9 mouse cellular contexts compared by ENCODE assay signal in the genomic region with DNA sequence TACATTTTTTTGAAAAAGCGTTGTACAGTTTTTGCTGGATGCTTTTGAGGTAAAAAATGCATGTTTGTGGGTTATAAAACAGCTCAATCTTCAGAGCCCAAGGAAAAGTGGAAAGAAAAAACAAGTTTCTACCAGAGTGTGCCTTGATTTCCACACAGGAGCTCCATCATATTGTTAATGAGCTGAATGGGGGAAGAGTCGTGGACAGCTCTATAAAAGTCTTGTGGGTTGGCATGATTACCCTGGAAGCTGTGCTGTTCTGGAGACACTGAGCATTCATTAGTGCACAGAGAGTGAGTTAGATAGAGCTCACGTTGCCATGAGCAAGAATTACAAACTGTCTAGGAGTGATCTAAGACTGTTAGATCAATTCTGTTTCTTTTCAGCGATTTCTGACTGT. TPM values are rescaled to one million over a fixed set of nuclear protein-coding genes. Genes with fewer than 3 reads are reported as not detected.
DNase-seq lines count a peak whose midpoint lies in the region; ATAC-seq and TF ChIP-seq lines count a peak whose summit lies in the region.
"Had no signal": no experiment of that assay in that cellular context is flagged by ENCODE, and none has a peak within 500 bp of the region (broad histone marks: within the 10 kb centered on the region; RNA-seq: fewer than 3 reads in every experiment).

No protein-coding gene starts in this region.

- H3K4me2 ChIP-seq in kidney, embryonic 14.5 days (replicated peaks; ENCODE audit: low read depth, low read length), result peak overlapping the region; percentile 43
- H3K4me2 ChIP-seq in hindbrain, embryonic 16.5 days (ENCODE audit: low read length), result peak overlapping the region; percentile 66
- H3K4me2 ChIP-seq in midbrain, embryonic 15.5 days, result peak overlapping the region; percentile 60

- no peak for TF ChIP-seq CTCF in bone marrow macrophage, adult 2 months (IDR thresholded peaks at IDR 0.05; ENCODE audit: low read depth, low read length)

- no peaks in the 10 kb centered on the region for H3K27me3 ChIP-seq in kidney, embryonic 14.5 days (ENCODE audit: control insufficient read depth, insufficient read depth, low read length)
- H3K27me3 ChIP-seq in hindbrain, embryonic 16.5 days (replicated peaks; ENCODE audit: control insufficient read depth, insufficient read depth, low read length), result no peaks in the 10 kb centered on the region
- no peaks in the 10 kb centered on the region for H3K27me3 ChIP-seq in midbrain, embryonic 15.5 days (replicated peaks)

- H3K9me3 ChIP-seq in kidney, embryonic 14.5 days (ENCODE audit: control insufficient read depth, low read length), result no peaks in the 10 kb centered on the region
- no peaks in the 10 kb centered on the region for H3K9me3 ChIP-seq in hindbrain, embryonic 16.5 days (ENCODE audit: control insufficient read depth, low read length)
- no peaks in the 10 kb centered on the region for H3K9me3 ChIP-seq in midbrain, embryonic 15.5 days

- H3K36me3 ChIP-seq in kidney, embryonic 14.5 days (ENCODE audit: control insufficient read depth, insufficient read depth, low read length), result peaks cover 49% of the 10 kb centered on the region
- H3K36me3 ChIP-seq in hindbrain, embryonic 16.5 days (ENCODE audit: control insufficient read depth, insufficient read depth, low read length), result peaks cover 9% of the 10 kb centered on the region
- peaks cover 19% of the 10 kb centered on the region for H3K36me3 ChIP-seq in midbrain, embryonic 15.5 days (replicated peaks)

- peak overlapping the region; percentile 97 for H3K4me3 ChIP-seq in kidney, embryonic 14.5 days (ENCODE audit: low read length)
- peak overlapping the region; percentile 48; the same call in 1 of the 2 replicates for H3K4me3 ChIP-seq in bone marrow macrophage, adult 2 months (ENCODE audit: insufficient read depth, low read length)
- peak overlapping the region; percentile 54 for H3K4me3 ChIP-seq in hindbrain, embryonic 16.5 days (ENCODE audit: low read length)
- peak overlapping the region; percentile 98 for H3K4me3 ChIP-seq in midbrain, embryonic 15.5 days

- ATAC-seq in kidney, embryonic 14.5 days (ENCODE audit: low FRiP score, low TSS enrichment), result no peak
- no peak for ATAC-seq in hindbrain, embryonic 16.5 days
- ATAC-seq in midbrain, embryonic 15.5 days (replicated peaks), result no peak

- TF ChIP-seq POLR2A in bone marrow macrophage, adult 2 months (IDR thresholded peaks at IDR 0.05; ENCODE audit: borderline replicate concordance, low read depth, low read length), result no peak

- peaks cover 18% of the 10 kb centered on the region for H3K4me1 ChIP-seq in kidney, embryonic 14.5 days (ENCODE audit: control insufficient read depth, insufficient read depth, low read length)
- peaks cover 11% of the 10 kb centered on the region for H3K4me1 ChIP-seq in bone marrow macrophage, adult 2 months (ENCODE audit: control insufficient read depth, insufficient read depth, low read length)
- H3K4me1 ChIP-seq in hindbrain, embryonic 16.5 days (ENCODE audit: control insufficient read depth, insufficient read depth, low read depth, low read length), result peaks cover 17% of the 10 kb centered on the region
- peaks cover 26% of the 10 kb centered on the region for H3K4me1 ChIP-seq in midbrain, embryonic 15.5 days

- no peak overlapping the region for H3K27ac ChIP-seq in kidney, embryonic 14.5 days (ENCODE audit: low read depth, low read length)
- no peak overlapping the region for H3K27ac ChIP-seq in bone marrow macrophage, adult 2 months (ENCODE audit: insufficient read depth, low read depth, low read length)
- no peak overlapping the region for H3K27ac ChIP-seq in hindbrain, embryonic 16.5 days (ENCODE audit: low read depth, low read length)
- H3K27ac ChIP-seq in midbrain, embryonic 15.5 days, result 0 out of 2 replicates have a peak overlapping the region, but pooled peaks have one; percentile 13

- WGBS in kidney, embryonic 14.5 days, result 47% methylated on average over 4 of the region's 4 CpGs
- 41% methylated on average over 4 of the region's 4 CpGs for whole genome bisulfite sequencing in hindbrain, embryonic 16.5 days
- 37% methylated on average over 4 of the region's 4 CpGs for WGBS in midbrain, embryonic 15.5 days

- peak overlapping the region; percentile 100 for H3K9ac ChIP-seq in kidney, embryonic 14.5 days (ENCODE audit: low read depth, low read length)
- H3K9ac ChIP-seq in hindbrain, embryonic 16.5 days (ENCODE audit: low read depth, low read length), result peak overlapping the region; percentile 48; the same call in 1 of the 2 replicates
- peak overlapping the region; percentile 37 for H3K9ac ChIP-seq in midbrain, embryonic 15.5 days

- DNase-seq in kidney, adult 8-10 months, result no peak
- DNase-seq in cerebellum, postnatal 4 days (ENCODE audit: low spot score in 2 of 2), result no peak
- no peak for DNase-seq in urinary bladder, adult 18-20 months (ENCODE audit: low spot score in 2 of 2)
- DNase-seq in urinary bladder, postnatal 25 days (ENCODE audit: low spot score), result no peak
- DNase-seq: spleen, adult 18-20 months had no signal

RNA-seq across cellular contexts. Expression of a gene that starts 2.1 kb away (rescaled TPM):
- 559 and 786 TPM in 2 replicates for polyA plus RNA-seq in kidney, embryonic 14.5 days (2014; fragmentation: Nextera tagmentation; extraction: Ambion mirVana)
- 107 and 108 TPM in 2 replicates for polyA plus RNA-seq in bone marrow macrophage, adult 2 months (2012; ENCODE audit: insufficient read depth, insufficient read length, missing spikeins)
- 309 and 335 TPM in 2 replicates for polyA plus RNA-seq in hindbrain, embryonic 16.5 days (2015; fragmentation: Nextera tagmentation; extraction: Ambion mirVana)
- polyA plus RNA-seq in midbrain, embryonic 15.5 days (2015; fragmentation: Nextera tagmentation; extraction: Ambion mirVana), result 365 and 388 TPM in 2 replicates

RNA-seq across cellular contexts. Expression of a gene that starts 2.5 kb away (rescaled TPM):
- 1,078 and 1,378 TPM in 2 replicates for polyA plus RNA-seq in kidney, embryonic 14.5 days (2014; fragmentation: Nextera tagmentation; extraction: Ambion mirVana)
- 726 and 831 TPM in 2 replicates for polyA plus RNA-seq in bone marrow macrophage, adult 2 months (2012; ENCODE audit: insufficient read depth, insufficient read length, missing spikeins)
- polyA plus RNA-seq in hindbrain, embryonic 16.5 days (2015; fragmentation: Nextera tagmentation; extraction: Ambion mirVana), result 1,209 and 1,220 TPM in 2 replicates
- polyA plus RNA-seq in midbrain, embryonic 15.5 days (2015; fragmentation: Nextera tagmentation; extraction: Ambion mirVana), result 1,331 and 1,465 TPM in 2 replicates

RNA-seq across cellular contexts. Expression of a gene that starts 39.7 kb away (rescaled TPM):
- polyA plus RNA-seq in kidney, embryonic 14.5 days (2014; fragmentation: Nextera tagmentation; extraction: Ambion mirVana), result 2.0 and 2.2 TPM in 2 replicates
- not detected in 2 replicates for polyA plus RNA-seq in bone marrow macrophage, adult 2 months (2012; ENCODE audit: insufficient read depth, insufficient read length, missing spikeins)
- polyA plus RNA-seq in hindbrain, embryonic 16.5 days (2015; fragmentation: Nextera tagmentation; extraction: Ambion mirVana), result 6.0 and 6.6 TPM in 2 replicates
- 8.2 and 8.6 TPM in 2 replicates for polyA plus RNA-seq in midbrain, embryonic 15.5 days (2015; fragmentation: Nextera tagmentation; extraction: Ambion mirVana)

RNA-seq across cellular contexts. Expression of a gene that starts 51.5 kb away (rescaled TPM):
- 13.0 and 19.2 TPM in 2 replicates for polyA plus RNA-seq in kidney, embryonic 14.5 days (2014; fragmentation: Nextera tagmentation; extraction: Ambion mirVana)
- polyA plus RNA-seq in bone marrow macrophage, adult 2 months (2012; ENCODE audit: insufficient read depth, insufficient read length, missing spikeins), result 101 and 105 TPM in 2 replicates
- 65.9 and 76.2 TPM in 2 replicates for polyA plus RNA-seq in hindbrain, embryonic 16.5 days (2015; fragmentation: Nextera tagmentation; extraction: Ambion mirVana)
- polyA plus RNA-seq in midbrain, embryonic 15.5 days (2015; fragmentation: Nextera tagmentation; extraction: Ambion mirVana), result 50.4 and 52.8 TPM in 2 replicates

Comparison
In these comparisons a context has a peak if more than half of its experiments do, and no peak if none do; other contexts are left out.
1. H3K4me3 ChIP-seq: peak in every context shown above with its lines; median percentile 98 in midbrain, embryonic 15.5 days; 97 in kidney, embryonic 14.5 days; 54 in hindbrain, embryonic 16.5 days; 48 in bone marrow macrophage, adult 2 months.
2. H3K9ac ChIP-seq: peak in every context shown above with its lines; median percentile 100 in kidney, embryonic 14.5 days; 48 in hindbrain, embryonic 16.5 days; 37 in midbrain, embryonic 15.5 days.